Mouse (Mus musculus) heart, embryonic 11.5 days (tissue): ENCODE measurements at regions not wholly inside any gene's neighbourhood (a gene's known extent, or its start where the extent isn't known, plus 50 kb on each side); places are given as distances from the start of the nearest gene placed in this dataset.

Experiments
- ATAC-seq: fragments of 200-750 bp; cut with Nextera tagmentation; replicated peaks from 2 replicates; pipeline ENCODE4 v1.8.0; 2017; ENCODE audit warnings: moderate library complexity; ENCODE audit not compliant: insufficient number of reproducible peaks, low FRiP score, low TSS enrichment
- H3K27ac ChIP-seq: fragments of 300-500 bp; sonication (generic); 2 replicates; pipeline ENCODE4 v1.5.1; 2014; ENCODE audit warnings: mild to moderate bottlenecking, low read depth, low read length
- H3K27me3 ChIP-seq: fragments of 300-500 bp; sonication (generic); 2 replicates; pipeline ENCODE4 v1.6.1; 2014; ENCODE audit warnings: mild to moderate bottlenecking, low read length, mixed read lengths; ENCODE audit not compliant: control insufficient read depth, insufficient read depth
- H3K36me3 ChIP-seq: fragments of 300-500 bp; sonication (generic); 2 replicates; pipeline ENCODE4 v1.6.1; 2014; ENCODE audit warnings: mild to moderate bottlenecking, low read length, moderate library complexity, mixed read lengths; ENCODE audit not compliant: control insufficient read depth, insufficient read depth
- H3K4me1 ChIP-seq: fragments of 300-500 bp; sonication (generic); 2 replicates; pipeline ENCODE4 v1.6.1; 2014; ENCODE audit warnings: low read length; ENCODE audit not compliant: control insufficient read depth, insufficient read depth
- H3K4me2 ChIP-seq: fragments of 300-500 bp; sonication (generic); 2 replicates; pipeline ENCODE4 v1.6.1; 2014; ENCODE audit warnings: mild to moderate bottlenecking, moderate library complexity
- H3K4me3 ChIP-seq: fragments of 300-500 bp; sonication (generic); 2 replicates; pipeline ENCODE4 v1.5.1; 2014; ENCODE audit warnings: low read depth, low read length
- H3K9ac ChIP-seq: fragments of 300-500 bp; sonication (generic); 2 replicates; pipeline ENCODE4 v1.6.1; 2014; ENCODE audit warnings: mild to moderate bottlenecking, low read depth, low read length, moderate library complexity
- H3K9me3 ChIP-seq: fragments of 300-500 bp; sonication (generic); replicated peaks from 2 replicates; pipeline ENCODE4 v1.6.1; 2016; ENCODE audit warnings: low read length; ENCODE audit not compliant: control insufficient read depth
- WGBS: fragments of 180-500 bp; shearing (Covaris S2); extraction: QIAGEN DNeasy Blood & Tissue Kit; methylation state at CpG from one replicate; pipeline ENCODE4 v1.1.7; 2014; ENCODE audit not compliant: insufficient replicate concordance; 5-methylcytosine and 5-hydroxymethylcytosine counted together

- Histone ChIP-seq H3K27ac (no peak overlapping the region), H3K9me3 (no peaks in the 10 kb centered on the region), H3K27me3 (no peaks in the 10 kb centered on the region), H3K9ac (no peak overlapping the region), H3K4me1 (no peaks in the 10 kb centered on the region), H3K36me3 (no peaks in the 10 kb centered on the region), H3K4me3 (no peak overlapping the region), H3K4me2 (no peak overlapping the region)
- no peak for ATAC-seq
- WGBS: 44% methylated on average over 1 of the region's 1 CpGs
These were observed 154.5 kb upstream of the Clec14a start for GRCm38 (mm10) chr12:58423581-58423980.

- Histone ChIP-seq H3K9me3 (no peaks in the 10 kb centered on the region), H3K4me1 (no peaks in the 10 kb centered on the region), H3K9ac (no peak overlapping the region), H3K36me3 (no peaks in the 10 kb centered on the region), H3K4me2 (no peak overlapping the region), H3K27me3 (no peaks in the 10 kb centered on the region), H3K27ac (no peak overlapping the region), H3K4me3 (no peak overlapping the region)
- WGBS: 44% methylated on average over 3 of the region's 3 CpGs
- no peak for ATAC-seq
These were observed 132.8 kb upstream of the Clec14a start for GRCm38 (mm10) chr12:58401904-58402303.

GRCm38 (mm10) chr12:58360258-58360657 is 91.2 kb upstream of the Clec14a start:
- H3K4me1 ChIP-seq: no peaks in the 10 kb centered on the region
- H3K4me3 ChIP-seq: no peak overlapping the region
- H3K27me3 ChIP-seq: no peaks in the 10 kb centered on the region
- ATAC-seq: no peak
- H3K4me2 ChIP-seq: no peak overlapping the region
- no peaks in the 10 kb centered on the region for H3K9me3 ChIP-seq
- 56% methylated on average over 4 of the region's 4 CpGs for WGBS
- no peak overlapping the region for H3K9ac ChIP-seq
- H3K27ac ChIP-seq: no peak overlapping the region
- H3K36me3 ChIP-seq: no peaks in the 10 kb centered on the region

DNA sequence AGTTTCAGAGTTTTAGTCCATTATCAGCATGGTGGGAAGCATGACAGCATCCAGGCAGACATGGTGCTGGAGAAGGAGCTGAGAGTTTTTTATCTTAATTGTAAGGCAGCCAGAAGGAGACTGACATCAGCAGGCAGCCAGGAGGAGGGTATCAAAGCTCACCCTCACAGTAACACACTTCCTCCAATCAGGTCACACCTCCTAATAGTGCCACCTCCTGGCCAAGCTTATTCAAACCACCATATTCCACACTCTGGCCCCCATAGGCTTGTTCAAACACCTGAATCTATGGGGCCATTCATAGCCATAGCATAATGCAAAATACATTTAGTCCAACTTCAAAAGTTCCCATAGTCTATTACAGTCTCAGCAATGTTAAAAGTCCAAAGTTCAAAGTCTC is 65.1 kb upstream of the Clec14a start:
- Histone ChIP-seq H3K4me3 (no peak overlapping the region), H3K27me3 (no peaks in the 10 kb centered on the region), H3K4me2 (no peak overlapping the region), H3K9me3 (no peaks in the 10 kb centered on the region), H3K27ac (no peak overlapping the region), H3K36me3 (no peaks in the 10 kb centered on the region), H3K9ac (no peak overlapping the region), H3K4me1 (no peaks in the 10 kb centered on the region)
- ATAC-seq: no peak

- H3K9ac ChIP-seq: no peak overlapping the region
- H3K27me3 ChIP-seq: no peaks in the 10 kb centered on the region
- no peak overlapping the region for H3K4me3 ChIP-seq
- no peaks in the 10 kb centered on the region for H3K36me3 ChIP-seq
- no peaks in the 10 kb centered on the region for H3K9me3 ChIP-seq
- no peak for ATAC-seq
- H3K27ac ChIP-seq: no peak overlapping the region
- no peaks in the 10 kb centered on the region for H3K4me1 ChIP-seq
- H3K4me2 ChIP-seq: no peak overlapping the region
- 81% methylated on average over 2 of the region's 2 CpGs for WGBS
These were observed 60.8 kb upstream of the Clec14a start for GRCm38 (mm10) chr12:58329913-58330312.

DNA sequence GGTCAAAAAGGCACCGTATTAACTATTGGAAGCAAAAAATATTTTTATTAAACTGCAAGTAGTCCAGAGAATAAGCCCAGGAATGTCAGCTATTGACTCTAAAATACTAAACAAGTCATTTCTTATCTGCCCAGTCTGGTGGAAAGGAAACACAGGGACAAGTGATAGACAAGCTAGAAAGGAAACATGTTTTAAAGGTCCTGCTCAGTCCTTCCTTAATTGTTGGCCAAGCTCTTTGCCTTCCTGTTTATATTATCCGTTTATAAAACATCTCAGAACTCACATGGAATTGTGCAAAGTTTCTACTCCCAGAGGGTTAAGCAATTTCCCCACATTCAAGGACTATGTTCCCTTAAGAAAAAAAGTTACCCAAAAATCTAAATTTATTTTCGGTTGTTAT is 54.9 kb upstream of the Clec14a start:
- WGBS: 59% methylated on average over 3 of the region's 3 CpGs
- H3K4me1 ChIP-seq: no peaks in the 10 kb centered on the region
- no peak overlapping the region for H3K4me3 ChIP-seq
- no peaks in the 10 kb centered on the region for H3K27me3 ChIP-seq
- no peak overlapping the region for H3K4me2 ChIP-seq
- H3K36me3 ChIP-seq: no peaks in the 10 kb centered on the region
- H3K9me3 ChIP-seq: no peaks in the 10 kb centered on the region
- ATAC-seq: no peak
- H3K27ac ChIP-seq: no peak overlapping the region
- no peak overlapping the region for H3K9ac ChIP-seq
